Mouse (Mus musculus) Patski (cell line): ENCODE results near the gene Ndufa7. TPM values are rescaled to one million over a fixed set of nuclear protein-coding genes. Genes with fewer than 3 reads are reported as not detected.

Experiments used
- ATAC-seq: fragments of 100-300 bp; one replicate; pipeline ENCODE4 v1.8.0; 2021
- CTCF ChIA-PET: fragments of 350-600 bp; sonication (Branson Sonifier 250); formaldehyde crosslinking; loops from one replicate; lab custom pipeline; 2022; ENCODE audit warnings: inconsistent platforms; lab: Charles Lee
- POLR2A ChIA-PET: fragments of 350-600 bp; sonication (Branson Sonifier 250); formaldehyde crosslinking; loops from one replicate; lab custom pipeline; 2022; ENCODE audit warnings: antibody characterized with exemption, inconsistent platforms; lab: Charles Lee
- DNase-seq: peaks from one replicate; pipeline ENCODE4 v3.0.0-alpha.2; 2011; ENCODE audit warnings: low read depth, low spot score
- H3K27me3 ChIP-seq: fragments of 371-371 bp; one replicate; pipeline ENCODE4 v1.5.1; 2021
- CTCF ChIP-seq: fragments of 100-300 bp; IDR thresholded peaks from one replicate; pipeline ENCODE4 v1.5.1; 2021
- in situ Hi-C: fragments of 300-500 bp; cut with MboI; formaldehyde crosslinking; loops from 3 replicates; pipeline ENCODE4 v1.11.1; 2018; ENCODE audit warnings: low pct_unique_long_range_greater_than_20kb, mixed read lengths
- polyA plus RNA-seq: library from polyadenylated mRNA; unstranded; gene quantifications from one replicate; pipeline ENCODE4 v1.2.3, GENCODE M21; 2021

Ndufa7 gene
- polyA plus RNA-seq, 1 experiment from 2014 or later = 361 TPM

DNA sequence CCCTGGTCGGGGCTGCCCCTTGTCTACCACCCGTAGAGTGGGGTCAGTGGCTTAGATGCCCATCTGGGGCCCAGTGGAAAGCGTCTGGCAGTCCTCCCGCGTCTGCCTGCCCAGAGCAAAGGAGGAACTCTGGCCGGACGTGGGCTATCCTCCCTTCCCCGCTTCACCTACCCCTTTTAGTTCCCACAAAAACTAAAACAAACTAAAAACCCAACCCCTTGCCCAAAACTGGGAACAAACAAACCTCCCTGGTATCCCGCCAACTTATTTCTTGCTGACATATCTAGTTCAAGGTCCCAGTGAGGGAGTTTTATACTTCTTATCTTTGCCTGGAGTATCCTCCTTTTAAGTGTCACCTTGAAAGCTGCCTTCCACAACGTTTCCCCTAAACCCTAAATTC is 16.2 kb upstream of the Ndufa7 start:
- TF ChIP-seq CTCF = no peak
- DNase-seq (no peak), ATAC-seq (no peak)
- ChIA-PET CTCF (no interaction called here), POLR2A (no interaction called here)
- H3K27me3 ChIP-seq = no peaks in the 10 kb centered on the region
- in situ Hi-C loops = loop anchor here (10.0 kb wide), 1 partner anchor 283 kb away; the partner anchor contains the start of gene Adamts10

DNA sequence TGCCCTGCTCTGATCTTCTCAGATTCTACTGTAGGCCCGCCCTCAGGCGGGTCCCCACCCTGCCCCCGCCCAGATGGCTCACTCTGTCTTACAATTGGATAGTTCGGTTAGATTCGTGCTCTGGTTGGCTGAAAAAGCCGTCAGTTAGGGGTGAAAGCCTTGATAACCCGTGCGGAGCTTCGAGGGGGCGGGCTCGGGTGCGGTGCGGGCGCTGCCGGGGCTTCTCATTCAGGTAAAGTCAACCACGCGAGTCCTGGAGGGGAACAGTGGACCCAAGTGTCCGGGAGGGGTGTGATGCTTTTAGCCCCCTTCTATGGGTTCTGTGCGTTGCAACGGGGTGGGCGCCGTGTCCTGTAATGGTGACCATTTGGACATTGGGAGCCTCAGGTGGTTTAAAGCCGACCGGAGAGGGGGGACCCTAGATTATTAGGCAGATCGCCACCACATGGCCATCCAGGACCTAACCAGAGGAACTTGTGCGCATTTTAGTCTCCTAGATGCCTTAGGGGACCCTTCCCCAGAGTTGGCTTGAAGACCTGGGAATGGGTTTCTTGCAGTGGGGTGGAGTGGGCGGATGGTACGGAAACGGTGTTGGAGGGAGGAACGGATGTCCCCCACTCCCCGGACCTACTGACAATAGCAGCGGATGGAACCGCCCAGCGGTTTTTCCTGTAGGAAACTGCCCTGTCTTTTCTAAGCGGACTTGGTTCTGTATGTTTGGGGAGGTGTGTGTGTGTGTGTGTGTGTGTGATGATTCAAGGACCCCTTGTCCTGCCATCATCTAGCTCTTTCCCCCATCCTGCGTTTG is 13.8 kb upstream of the Ndufa7 start, which contains the start of gene Kank3:
Gene Kank3 (plus strand): TSS at position 186 of the 808 bp plus-strand sequence.
- ChIA-PET POLR2A (no interaction called here), CTCF (interaction anchor here (1.0 to 1.6 kb wide), 3 partner anchors 16 to 55 kb away, joined by 3 to 8 read pairs (median 3); no protein-coding TSS in a partner anchor)
- peak; percentile 12 for ATAC-seq
- no peak for DNase-seq
- in situ Hi-C loops = no loop called here
- no peak for TF ChIP-seq CTCF
- no peaks in the 10 kb centered on the region for H3K27me3 ChIP-seq

DNA sequence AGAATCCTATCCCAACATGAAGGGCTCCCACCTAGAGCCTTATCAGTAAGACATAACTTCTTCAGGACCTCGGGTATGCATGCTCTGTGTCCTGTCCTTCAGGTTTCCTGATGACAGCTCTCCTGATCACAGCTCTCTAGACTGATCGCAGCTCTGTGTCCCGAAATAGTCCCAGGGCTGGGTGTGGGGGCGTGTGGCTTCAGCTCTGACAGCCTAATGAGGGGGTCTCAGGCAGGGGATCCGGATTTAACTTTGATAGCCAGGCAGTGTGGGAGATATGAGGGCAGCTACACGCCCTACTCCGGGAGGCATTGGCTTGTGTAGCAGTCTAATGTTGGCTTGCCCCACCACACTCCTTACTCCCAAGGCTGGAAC is 13.2 kb upstream of the Ndufa7 start:
- POLR2A ChIA-PET = interaction anchor here (1.1 kb wide), 1 partner anchor 182 kb away, joined by 4 read pairs; no protein-coding TSS in a partner anchor
- DNase-seq = no peak
- in situ Hi-C loops = no loop called here
- no peak for TF ChIP-seq CTCF
- ATAC-seq = no peak
- CTCF ChIA-PET = interaction anchor here (1.0 to 1.6 kb wide), 2 partner anchors 16 to 56 kb away, joined by 3 to 8 read pairs; no protein-coding TSS in a partner anchor
- no peaks in the 10 kb centered on the region for H3K27me3 ChIP-seq

DNA sequence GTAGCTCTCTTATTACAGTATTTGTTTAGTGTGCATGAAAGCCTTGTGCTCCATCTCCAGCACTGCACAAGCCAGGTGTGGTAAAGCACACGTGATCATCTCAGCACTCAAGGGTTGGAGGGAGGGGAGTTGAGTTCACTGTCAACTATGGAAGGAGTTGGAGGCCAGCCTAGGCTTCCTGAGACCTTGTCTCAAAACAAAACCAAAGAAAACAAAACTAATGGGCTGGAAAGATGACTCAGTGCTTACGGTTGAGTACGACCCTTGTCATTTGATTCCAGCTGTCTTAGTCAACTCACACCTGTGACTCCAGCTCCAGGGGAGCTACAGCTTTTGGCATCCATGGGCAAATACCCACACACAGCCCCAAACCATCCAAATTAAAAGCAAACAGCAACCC is 11.9 kb upstream of the Ndufa7 start:
- DNase-seq (peak; percentile 90), ATAC-seq (peak; percentile 58)
- in situ Hi-C loops = no loop called here
- POLR2A ChIA-PET = interaction anchor here (0.9 to 2.1 kb wide), 3 partner anchors 12 to 183 kb away, joined by 3 to 11 read pairs (median 4); partner anchors contain the start of genes Ndufa7 and Rps28
- no peaks in the 10 kb centered on the region for H3K27me3 ChIP-seq
- CTCF ChIA-PET = interaction anchor here (1.0 to 1.6 kb wide), 3 partner anchors 10 to 14 kb away, joined by 4 to 8 read pairs (median 6); no protein-coding TSS in a partner anchor
- no peak for TF ChIP-seq CTCF

DNA sequence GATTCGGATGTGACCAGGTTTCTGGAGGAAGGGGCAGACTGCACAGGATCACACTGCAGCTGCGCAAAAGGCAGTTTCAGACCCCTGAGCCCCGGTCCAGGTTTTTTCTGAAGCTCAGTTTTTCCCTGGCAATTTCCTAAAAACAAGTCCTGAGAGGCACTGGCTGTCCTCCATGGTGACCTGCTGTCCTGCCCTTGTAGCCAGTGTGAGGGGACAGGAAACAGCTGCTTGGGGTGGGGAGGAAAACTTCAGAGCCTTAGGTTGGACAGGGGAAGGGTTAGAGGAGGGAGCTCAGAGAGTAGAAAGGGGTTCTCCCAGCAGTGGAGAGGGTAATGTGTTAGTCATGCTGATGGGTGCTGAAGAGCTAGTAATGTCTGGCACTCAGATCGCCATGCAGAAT is 11.4 kb upstream of the Ndufa7 start:
- in situ Hi-C loops = no loop called here
- ATAC-seq (peak; percentile 32), DNase-seq (peak; percentile 37)
- CTCF ChIA-PET = interaction anchor here (1.0 to 1.4 kb wide), 3 partner anchors 9 to 13 kb away, joined by 3 to 6 read pairs (median 4); no protein-coding TSS in a partner anchor
- no peak for TF ChIP-seq CTCF
- POLR2A ChIA-PET = interaction anchor here (0.6 to 2.1 kb wide), 3 partner anchors 11 to 31 kb away, joined by 3 to 11 read pairs (median 5); partner anchors contain the start of genes Ndufa7 and Rps28
- no peaks in the 10 kb centered on the region for H3K27me3 ChIP-seq

DNA sequence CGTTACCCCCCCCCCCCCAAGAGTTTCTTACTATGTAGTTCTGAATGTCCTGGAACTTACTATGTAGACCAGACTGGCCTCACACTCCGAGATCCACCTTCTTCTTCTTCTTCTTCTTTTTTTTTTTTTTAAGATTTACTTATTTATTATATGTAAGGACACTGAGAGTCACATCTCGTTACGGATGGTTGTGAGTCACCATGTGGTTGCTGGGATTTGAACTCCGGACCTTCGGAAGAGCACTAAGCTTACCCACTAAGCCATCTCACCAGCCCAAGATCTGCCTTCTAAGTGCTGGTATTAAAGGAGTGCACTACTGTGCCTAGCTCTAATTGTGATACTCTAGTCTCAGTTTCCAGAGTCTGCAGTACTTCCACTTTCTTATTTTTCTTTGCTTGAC is 9.0 kb upstream of the Ndufa7 start:
- CTCF ChIA-PET = no interaction called here
- POLR2A ChIA-PET = interaction anchor here (1.4 kb wide), 1 partner anchor 9 kb away, joined by 3 read pairs; the partner anchor contains the start of genes Ndufa7 and Rps28
- no peak for TF ChIP-seq CTCF
- DNase-seq (no peak), ATAC-seq (no peak)
- no peaks in the 10 kb centered on the region for H3K27me3 ChIP-seq
- in situ Hi-C loops = no loop called here

DNA sequence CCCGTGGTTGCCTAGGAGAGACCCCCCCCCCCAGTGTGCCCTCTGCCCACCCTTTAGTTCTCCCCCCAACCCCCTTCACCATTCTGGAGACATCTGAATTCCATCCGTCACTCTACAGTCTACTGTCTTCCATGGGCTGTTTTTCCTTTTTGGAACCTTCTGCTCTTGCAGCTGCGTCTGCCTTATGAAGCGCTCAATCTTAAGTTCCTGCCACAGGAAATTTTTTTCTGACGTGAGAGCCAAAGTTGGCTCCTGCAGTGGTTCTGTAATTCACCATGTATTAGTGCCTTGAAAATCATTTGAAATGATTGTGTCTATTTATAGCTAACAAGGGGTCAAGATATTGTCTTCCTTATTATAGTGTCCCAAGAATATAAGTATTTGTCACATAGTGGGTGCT is 7.8 kb upstream of the Ndufa7 start:
- CTCF ChIA-PET = interaction anchor here (1.1 kb wide), 1 partner anchor 72 kb away, joined by 3 read pairs; no protein-coding TSS in a partner anchor
- POLR2A ChIA-PET = no interaction called here
- ATAC-seq (no peak), DNase-seq (no peak)
- in situ Hi-C loops = no loop called here
- no peaks in the 10 kb centered on the region for H3K27me3 ChIP-seq
- no peak for TF ChIP-seq CTCF

DNA sequence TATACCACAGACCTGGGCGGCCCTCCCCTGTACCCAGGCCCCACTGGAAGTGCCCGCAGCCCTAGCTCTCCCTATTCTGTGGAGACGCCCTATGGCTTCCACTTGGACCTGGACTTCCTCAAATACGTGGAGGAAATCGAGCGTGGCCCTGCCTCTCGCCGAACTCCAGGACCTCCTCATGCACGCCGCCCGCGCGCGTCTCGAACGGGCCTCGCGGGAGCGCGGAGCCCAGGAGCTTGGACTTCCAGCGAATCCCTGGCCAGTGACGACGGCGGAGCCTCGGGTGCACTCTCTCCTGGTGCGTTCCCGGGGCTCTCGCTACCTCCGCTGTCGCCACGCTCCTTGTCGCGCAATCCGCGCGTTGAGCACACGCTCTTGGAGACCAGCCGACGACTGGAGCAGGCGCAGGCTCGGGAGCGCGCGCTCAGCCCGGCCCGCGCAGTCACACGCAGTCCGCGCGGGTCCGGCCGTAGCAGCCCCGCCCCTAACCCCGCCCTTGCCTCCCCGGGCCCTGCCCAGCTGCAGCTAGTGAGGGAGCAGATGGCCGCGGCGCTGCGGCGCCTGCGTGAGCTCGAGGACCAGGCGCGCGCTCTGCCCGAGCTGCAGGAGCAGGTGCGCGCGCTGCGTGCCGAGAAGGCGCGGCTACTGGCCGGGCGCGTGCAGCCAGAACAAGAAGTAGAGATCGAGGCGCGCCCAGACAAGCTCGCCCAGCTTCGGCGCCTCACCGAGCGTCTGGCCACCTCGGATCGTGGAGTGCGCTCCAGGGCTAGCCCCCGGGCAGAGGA is 7.0 kb upstream of the Ndufa7 start:
- ChIA-PET CTCF (interaction anchor here (1.1 kb wide), 1 partner anchor 72 kb away, joined by 3 read pairs; no protein-coding TSS in a partner anchor), POLR2A (no interaction called here)
- TF ChIP-seq CTCF = no peak
- in situ Hi-C loops = no loop called here
- peak; percentile 62 for DNase-seq
- H3K27me3 ChIP-seq = no peaks in the 10 kb centered on the region
- peak; percentile 82 for ATAC-seq

DNA sequence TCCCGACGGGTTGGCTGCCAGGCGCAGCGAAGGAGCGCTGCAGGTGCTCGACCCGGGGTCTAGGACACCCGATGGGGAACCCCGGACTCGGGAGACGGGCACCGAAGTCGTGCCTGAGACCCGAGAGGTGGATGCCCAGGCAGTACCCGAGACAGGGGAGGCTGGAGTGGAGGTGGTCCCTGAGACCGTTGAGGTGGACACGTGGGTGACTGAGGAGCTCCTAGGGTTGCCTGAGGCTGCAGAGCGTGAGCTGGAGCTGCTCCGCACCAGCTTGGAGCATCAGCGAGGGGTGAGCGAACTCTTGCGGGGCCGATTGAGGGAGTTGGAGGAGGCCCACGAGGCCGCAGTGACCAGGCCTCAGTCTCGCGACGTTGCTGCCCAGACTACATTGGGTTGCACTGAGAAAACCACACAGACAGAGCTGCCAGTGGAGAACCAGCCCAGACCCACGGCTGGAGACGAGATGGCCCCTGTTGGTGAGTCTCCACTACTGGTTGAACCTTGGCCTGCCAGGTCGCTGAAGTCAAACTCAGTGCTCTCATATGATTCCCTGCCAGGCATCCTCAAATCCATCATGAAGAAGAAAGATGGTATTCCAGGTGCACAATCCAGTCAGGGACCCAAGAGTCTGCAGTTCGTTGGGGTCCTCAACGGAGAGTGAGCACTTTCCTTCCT is 6.3 kb upstream of the Ndufa7 start:
- in situ Hi-C loops = no loop called here
- POLR2A ChIA-PET = no interaction called here
- ATAC-seq = peak; percentile 4
- DNase-seq = no peak
- CTCF ChIA-PET = interaction anchor here (0.9 to 1.1 kb wide), 2 partner anchors 12 to 73 kb away, joined by 3 read pairs; no protein-coding TSS in a partner anchor
- TF ChIP-seq CTCF = no peak
- no peaks in the 10 kb centered on the region for H3K27me3 ChIP-seq
